21 mouse cellular contexts compared by ENCODE assay signal in the genomic region with DNA sequence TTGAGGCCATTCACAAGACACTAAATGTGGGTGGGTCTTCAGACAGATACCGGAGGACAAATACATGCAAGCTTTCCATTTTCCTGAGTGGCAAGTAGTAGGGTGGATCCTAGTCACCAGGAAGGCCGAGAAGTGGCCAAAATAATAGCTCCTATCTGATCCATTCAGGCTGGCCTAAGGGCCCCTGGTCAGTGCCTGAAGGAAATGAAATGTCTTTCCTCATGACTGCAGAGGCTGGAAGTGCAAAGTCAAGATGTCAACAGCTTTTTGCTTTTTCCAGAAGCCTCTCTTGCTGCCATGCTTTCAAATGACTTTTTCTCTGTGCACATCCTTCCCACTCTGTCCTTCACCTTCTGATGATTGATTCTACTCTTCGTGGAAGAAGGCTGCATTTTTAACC.
DNase-seq lines count a peak whose midpoint lies in the region; ATAC-seq lines count a peak whose summit lies in the region.
"Had no signal": no experiment of that assay in that cellular context is flagged by ENCODE, and none has a peak within 500 bp of the region (broad histone marks: within the 10 kb centered on the region; RNA-seq: fewer than 3 reads in every experiment).

No protein-coding gene starts in this region.

- no peak overlapping the region for H3K27ac ChIP-seq in heart, embryonic 13.5 days (replicated peaks)

- H3K4me3 ChIP-seq in heart, embryonic 13.5 days = no peak overlapping the region

- H3K9me3 ChIP-seq in heart, embryonic 13.5 days = no peaks in the 10 kb centered on the region
- H3K9me3 ChIP-seq: G1E had no signal

- no peak overlapping the region for H3K4me2 ChIP-seq in heart, embryonic 13.5 days

- ATAC-seq in heart, embryonic 13.5 days (ENCODE audit: extremely low read depth, insufficient number of reproducible peaks, low FRiP score, low TSS enrichment) = peak; percentile 42; the same call in 1 of the 2 replicates
- ATAC-seq: activated CD4-positive, CD25-positive, alpha-beta regulatory T cell, adult 4 months; CD4-positive, CD25-positive, alpha-beta regulatory T cell, adult 4 months; Patski had no signal

- no peak overlapping the region for H3K9ac ChIP-seq in heart, embryonic 13.5 days

- H3K27me3 ChIP-seq in heart, embryonic 13.5 days (replicated peaks) = no peaks in the 10 kb centered on the region
- H3K27me3 ChIP-seq: CH12.LX, Patski had no signal

- intact Hi-C loops in heart, postnatal 36 days (cut with DNase I) = no loop called here

- DNase-seq in adrenal gland, adult 2 months = peak; percentile 11
- DNase-seq in adrenal gland, postnatal 25 days = no peak
- DNase-seq in heart, adult 11 months = peak; percentile 69
- no peak for DNase-seq in heart, adult 8-10 months (ENCODE audit: low spot score)
- no peak for DNase-seq in heart, postnatal 36 days
- DNase-seq: adrenal gland, adult 8-10 months; adrenal gland, postnatal 10 days; adrenal gland, postnatal 14 days; adrenal gland, postnatal 36 days; B cell, adult 2 months; cerebellum, adult 11 months; cerebellum, adult 11-12 months; cerebellum, adult 18-20 months; cerebellum, adult 2 months; cerebellum, adult 8-10 months had no signal

- 65% methylated on average over 3 of the region's 3 CpGs for WGBS in heart, embryonic 13.5 days

- peaks cover 13% of the 10 kb centered on the region for H3K4me1 ChIP-seq in heart, embryonic 13.5 days

- H3K36me3 ChIP-seq in heart, embryonic 13.5 days = no peaks in the 10 kb centered on the region
- H3K36me3 ChIP-seq: G1E had no signal

Comparison
In these comparisons a context has a peak if more than half of its experiments do, and no peak if none do; other contexts are left out.
1. DNase-seq: peak in adrenal gland, adult 2 months (single experiment) and heart, adult 11 months (single experiment); none in adrenal gland, postnatal 25 days (single experiment), heart, adult 8-10 months (single experiment) and heart, postnatal 36 days (0 of 2).